Mouse (Mus musculus) forebrain, postnatal 0 days (tissue): ENCODE data around the gene Noc2l. TPM values are rescaled to one million over a fixed set of nuclear protein-coding genes. Genes with fewer than 3 reads are reported as not detected.

Experiments
- ATAC-seq: fragments of 200-750 bp; cut with Nextera tagmentation; 2 replicates; pipeline ENCODE4 v1.8.0; 2017; ENCODE audit warnings: mild to moderate bottlenecking, moderate library complexity
- DNase-seq: peaks from one replicate; pipeline ENCODE4 v3.0.0-alpha.2; 2015
- H3K27ac ChIP-seq: fragments of 300-500 bp; sonication (generic); 2 replicates; pipeline ENCODE4 v1.5.1; 2014; ENCODE audit warnings: low read depth, mild to moderate bottlenecking, antibody characterized with exemption, low read length, moderate library complexity, mixed read lengths
- H3K27me3 ChIP-seq: fragments of 300-500 bp; sonication (generic); 2 replicates; pipeline ENCODE4 v1.6.1; 2014; ENCODE audit warnings: mild to moderate bottlenecking, low read length, mixed read lengths; ENCODE audit not compliant: insufficient read depth
- H3K36me3 ChIP-seq: fragments of 300-500 bp; sonication (generic); 2 replicates; pipeline ENCODE4 v1.6.1; 2014; ENCODE audit warnings: mild to moderate bottlenecking, moderate library complexity; ENCODE audit not compliant: insufficient read depth
- H3K4me1 ChIP-seq: fragments of 300-500 bp; sonication (generic); 2 replicates; pipeline ENCODE4 v1.6.1; 2014; ENCODE audit warnings: antibody characterized with exemption; ENCODE audit not compliant: insufficient read depth
- H3K4me2 ChIP-seq: fragments of 300-500 bp; sonication (generic); 2 replicates; pipeline ENCODE4 v1.6.1; 2014; ENCODE audit warnings: low read depth, mild to moderate bottlenecking, moderate library complexity
- H3K4me3 ChIP-seq: fragments of 300-500 bp; sonication (generic); 2 replicates; pipeline ENCODE4 v1.5.1; 2014; ENCODE audit warnings: low read depth, low read length, mixed read lengths
- H3K9ac ChIP-seq: fragments of 300-500 bp; sonication (generic); 2 replicates; pipeline ENCODE4 v1.6.1; 2014; ENCODE audit warnings: mild to moderate bottlenecking
- H3K9me3 ChIP-seq: fragments of 300-500 bp; sonication (generic); 2 replicates; pipeline ENCODE4 v1.6.1; 2016; ENCODE audit warnings: low read length
- CTCF ChIP-seq: sonication (generic); IDR thresholded peaks from 2 replicates; pipeline ENCODE4 v1.5.1; 2016; ENCODE audit warnings: antibody characterized with exemption, control low read depth, low read depth
- WGBS: fragments of 180-500 bp; shearing (Covaris S2); extraction: QIAGEN DNeasy Blood & Tissue Kit; methylation state at CpG from one replicate; pipeline ENCODE4 v1.1.7; 2014; 5-methylcytosine and 5-hydroxymethylcytosine counted together
- polyA plus RNA-seq: library from polyadenylated mRNA; unstranded; fragments of >200 nt; fragmentation: Nextera tagmentation; extraction: Ambion mirVana; gene quantifications from 2 replicates; pipeline ENCODE4 v1.2.1, GENCODE M21; 2015
- total RNA-seq: library from RNA; depleted of rRNA; stranded (reverse); fragments of >200 nt; gene quantifications from 2 replicates; pipeline ENCODE4 v1.2.3, GENCODE M21; 2014

Gene Noc2l
- total and polyA plus RNA-seq, 2 experiments from 2014 or later: 52.9 to 80.7 TPM

DNA sequence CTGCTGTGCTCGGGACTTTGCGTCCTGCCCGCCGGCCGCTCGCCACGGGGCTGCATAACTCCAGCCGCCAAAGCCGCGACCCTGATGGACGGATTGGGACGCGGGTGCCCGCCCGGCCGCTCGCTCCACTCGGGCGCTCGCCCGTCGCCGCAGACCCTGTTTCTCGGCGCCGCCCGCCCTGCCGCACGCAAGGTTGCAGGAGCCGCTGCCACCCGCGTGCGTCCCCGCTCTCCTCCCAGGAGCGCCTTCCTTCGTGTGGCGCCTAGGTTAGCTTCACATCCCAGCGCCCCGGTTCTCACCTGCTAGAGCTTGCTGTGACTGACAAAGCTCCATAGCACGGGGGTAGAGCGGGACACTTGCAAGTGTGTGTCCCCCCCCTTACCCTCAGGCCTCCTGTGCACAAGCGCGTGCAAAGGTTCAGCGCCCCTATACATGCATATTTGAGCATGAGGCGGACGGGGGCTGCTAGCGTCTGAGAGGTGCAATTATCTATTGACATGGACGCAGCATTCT is 1.1 kb upstream of the Noc2l start, which contains the start of gene Plekhn1:
TSS of gene Plekhn1 (minus strand) at position 157 of the 513 bp plus-strand sequence.
- ATAC-seq (peak; percentile 62), DNase-seq (peak; percentile 84)
- Histone ChIP-seq H3K27me3 (no peaks in the 10 kb centered on the region), H3K4me1 (peaks cover 8% of the 10 kb centered on the region; the same call in 1 of the 2 replicates), H3K27ac (peak within 1 kb of the TSS; percentile 88), H3K9ac (peak within 1 kb of the TSS; percentile 79), H3K4me3 (peak within 1 kb of the TSS; percentile 89), H3K4me2 (peak within 1 kb of the TSS; percentile 87), H3K36me3 (peaks cover 54% of the 10 kb centered on the region), H3K9me3 (no peaks in the 10 kb centered on the region)
- no peak for TF ChIP-seq CTCF
- WGBS: under 1% methylated on average over 46 of the region's 48 CpGs

DNA sequence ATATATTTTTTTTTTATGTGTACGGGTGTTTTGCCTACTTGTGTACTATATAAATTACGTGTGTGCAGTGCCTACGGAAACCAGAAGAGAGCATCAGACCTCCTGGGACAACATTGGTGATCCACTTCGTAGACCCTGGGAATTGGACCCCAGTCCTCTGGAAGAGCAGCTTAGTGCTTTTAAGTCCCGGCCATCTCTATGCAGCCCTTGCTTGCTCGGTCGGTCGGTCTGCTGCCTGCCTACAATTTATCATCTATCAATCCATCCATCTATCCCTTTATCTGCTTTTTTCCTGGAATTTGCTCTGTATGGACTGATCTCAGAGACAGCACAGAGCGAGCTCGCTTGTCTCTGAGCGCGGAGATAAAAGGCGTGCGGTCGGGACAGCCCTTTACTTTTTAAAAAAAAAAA is 445 bp upstream of the Noc2l start:
- ATAC-seq (peak; percentile 70), DNase-seq (peak; percentile 84)
- Histone ChIP-seq H3K9ac (peak overlapping the region; percentile 79), H3K36me3 (peaks cover 54% of the 10 kb centered on the region), H3K4me3 (peak overlapping the region; percentile 89), H3K4me2 (peak overlapping the region; percentile 87), H3K9me3 (no peaks in the 10 kb centered on the region), H3K27me3 (no peaks in the 10 kb centered on the region), H3K27ac (peak overlapping the region; percentile 88), H3K4me1 (peaks cover 8% of the 10 kb centered on the region; the same call in 1 of the 2 replicates)
- TF ChIP-seq CTCF: peak; percentile 47
- under 1% methylated on average over 15 of the region's 15 CpGs for WGBS

DNA sequence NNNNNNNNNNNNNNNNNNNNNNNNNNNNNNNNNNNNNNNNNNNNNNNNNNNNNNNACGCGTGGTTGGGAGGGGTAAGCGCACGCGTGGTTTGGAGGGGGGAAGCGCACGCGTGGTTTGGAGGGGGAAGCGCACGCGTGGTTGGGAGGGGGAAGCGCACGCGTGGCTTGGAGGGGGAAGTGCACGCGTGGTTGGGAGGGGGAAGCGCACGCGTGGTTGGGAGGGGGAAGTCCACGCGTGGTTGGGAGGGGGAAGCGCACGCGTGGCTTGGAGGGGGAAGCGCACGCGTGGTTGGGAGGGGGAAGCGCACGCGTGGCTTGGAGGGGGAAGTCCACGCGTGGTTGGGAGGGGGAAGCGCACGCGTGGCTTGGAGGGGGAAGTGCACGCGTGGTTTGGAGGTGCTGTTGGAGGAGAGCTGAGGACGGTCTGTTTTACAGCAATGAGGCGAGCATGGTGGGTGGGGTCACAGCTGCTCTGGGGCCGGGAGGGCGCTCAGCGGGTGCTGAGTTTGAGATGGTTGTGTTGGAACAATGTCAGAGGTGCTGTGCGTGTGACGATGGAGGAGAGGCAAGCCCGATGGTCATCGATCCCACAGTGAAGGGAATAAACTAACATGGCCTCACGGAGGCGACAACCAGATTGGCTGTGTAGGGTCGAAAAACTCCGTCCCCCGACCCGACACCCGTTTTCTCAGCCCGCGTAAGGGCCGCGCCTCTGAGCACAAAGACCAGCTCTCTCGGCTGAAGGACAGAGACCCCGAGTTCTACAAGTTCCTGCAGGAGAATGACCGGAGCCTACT is 1.0 kb downstream of the Noc2l start:
- Histone ChIP-seq H3K27me3 (no peaks in the 10 kb centered on the region), H3K9me3 (no peaks in the 10 kb centered on the region), H3K36me3 (peaks cover 55% of the 10 kb centered on the region), H3K4me2 (peak overlapping the region; percentile 87), H3K4me3 (peak overlapping the region; percentile 89), H3K9ac (no peak overlapping the region), H3K27ac (no peak overlapping the region), H3K4me1 (peaks cover 8% of the 10 kb centered on the region; the same call in 1 of the 2 replicates)
- no peak for TF ChIP-seq CTCF
- ATAC-seq: no peak
- DNase-seq: no peak
- 26% methylated on average over 55 of the region's 60 CpGs for WGBS

DNA sequence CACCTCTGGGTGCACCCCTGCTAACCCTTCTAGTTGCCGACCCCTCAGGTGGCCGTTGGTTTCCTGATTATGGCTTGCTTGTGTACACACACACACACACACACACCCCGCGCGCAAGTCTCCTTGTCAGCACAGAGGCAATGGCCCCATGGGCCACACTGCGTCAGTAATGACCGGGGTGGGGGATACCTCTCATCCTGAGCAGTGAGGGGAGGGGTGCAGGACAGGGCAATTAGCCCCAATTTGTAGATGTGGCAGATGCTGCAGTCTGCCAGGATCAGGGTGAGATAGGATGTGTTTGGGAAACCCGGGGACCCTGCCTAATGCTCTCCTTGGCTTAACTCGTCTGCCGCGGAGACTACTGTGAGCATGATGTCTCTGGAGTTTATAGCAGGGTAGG is 13.8 kb downstream of the Noc2l start:
- no peak overlapping the region for H3K4me3 ChIP-seq
- ATAC-seq (0 out of 2 replicates have a peak, but pooled peaks have one; percentile 3), DNase-seq (no peak)
- H3K27me3 ChIP-seq: peaks cover 2% of the 10 kb centered on the region; the same call in 1 of the 2 replicates
- no peaks in the 10 kb centered on the region for H3K4me1 ChIP-seq
- H3K9me3 ChIP-seq: no peaks in the 10 kb centered on the region
- H3K4me2 ChIP-seq: no peak overlapping the region
- no peak overlapping the region for H3K27ac ChIP-seq
- H3K36me3 ChIP-seq: peaks cover 46% of the 10 kb centered on the region
- no peak for TF ChIP-seq CTCF
- no peak overlapping the region for H3K9ac ChIP-seq
- WGBS: 70% methylated on average over 11 of the region's 11 CpGs

DNA sequence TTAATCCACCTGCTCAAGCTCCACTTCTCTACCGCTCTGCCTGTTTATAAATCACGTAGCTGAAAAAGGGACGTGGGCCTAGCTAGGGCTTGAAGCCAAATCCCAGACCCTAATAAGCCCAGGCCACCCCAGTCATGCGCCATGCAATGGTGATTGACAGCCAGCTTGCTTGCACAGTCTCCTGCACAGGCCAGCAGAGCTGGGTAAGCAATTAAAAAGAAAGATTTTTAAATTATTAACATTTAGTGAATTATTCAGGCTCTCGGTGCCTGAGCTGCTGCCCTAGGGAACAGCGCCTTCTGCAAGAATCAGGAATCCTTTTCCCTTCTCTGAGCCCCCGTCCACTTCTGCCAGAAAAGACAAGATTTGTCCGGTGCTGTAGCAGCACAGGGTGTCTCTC is 15.3 kb downstream of the Noc2l start:
- H3K4me1 ChIP-seq: no peaks in the 10 kb centered on the region
- WGBS: 54% methylated on average over 8 of the region's 8 CpGs
- H3K9me3 ChIP-seq: no peaks in the 10 kb centered on the region
- H3K27ac ChIP-seq: no peak overlapping the region
- no peak overlapping the region for H3K9ac ChIP-seq
- H3K36me3 ChIP-seq: peaks cover 34% of the 10 kb centered on the region
- ATAC-seq (no peak), DNase-seq (no peak)
- H3K4me2 ChIP-seq: no peak overlapping the region
- peaks cover 14% of the 10 kb centered on the region for H3K27me3 ChIP-seq
- H3K4me3 ChIP-seq: no peak overlapping the region
- no peak for TF ChIP-seq CTCF

DNA sequence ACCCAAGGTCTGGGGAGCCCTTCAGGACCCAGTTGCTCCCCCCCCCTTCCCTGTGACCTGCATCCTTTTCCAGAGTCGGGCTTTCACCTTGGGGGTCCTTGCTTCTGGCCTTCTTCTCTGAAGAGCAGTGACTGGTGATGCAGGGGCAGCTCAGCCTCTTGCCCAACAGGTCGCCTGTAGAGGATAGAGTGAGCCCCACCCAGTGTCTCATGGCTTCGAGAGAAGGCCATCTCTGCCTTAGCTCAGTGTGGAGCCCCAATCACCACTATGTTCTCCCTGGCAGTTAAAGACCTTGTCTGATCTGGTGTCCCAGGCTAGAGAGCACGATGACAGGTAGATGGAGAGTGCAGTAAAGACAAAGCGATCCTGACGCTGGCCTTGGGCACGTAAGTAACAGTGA is 16.3 kb downstream of the Noc2l start:
- ATAC-seq (no peak), DNase-seq (no peak)
- Histone ChIP-seq H3K9me3 (no peaks in the 10 kb centered on the region), H3K4me2 (no peak overlapping the region), H3K27ac (no peak overlapping the region), H3K4me1 (no peaks in the 10 kb centered on the region), H3K9ac (no peak overlapping the region), H3K27me3 (peaks cover 14% of the 10 kb centered on the region), H3K36me3 (peaks cover 23% of the 10 kb centered on the region), H3K4me3 (no peak overlapping the region)
- TF ChIP-seq CTCF: no peak
- 37% methylated on average over 7 of the region's 7 CpGs for WGBS

DNA sequence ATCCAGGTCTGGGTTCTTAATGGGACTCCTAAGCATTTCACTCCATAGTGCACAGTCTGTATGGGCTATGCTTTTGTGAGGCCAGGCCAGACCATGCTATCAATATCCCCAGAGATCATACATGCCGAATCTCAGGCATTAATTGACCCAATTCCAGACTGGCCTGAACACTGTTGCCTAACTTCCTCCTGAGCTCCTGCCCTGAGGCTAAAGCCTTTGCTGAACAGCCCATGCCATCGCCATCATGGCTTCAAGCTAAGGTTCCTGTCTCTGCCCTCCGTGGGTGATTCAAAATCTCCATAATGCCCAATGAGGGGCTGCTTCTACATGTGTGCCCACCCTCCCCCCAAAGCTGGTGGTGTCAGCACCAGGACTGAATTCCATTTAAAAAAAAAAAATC is 16.8 kb downstream of the Noc2l start:
- no peak for TF ChIP-seq CTCF
- Histone ChIP-seq H3K36me3 (peaks cover 19% of the 10 kb centered on the region), H3K4me1 (no peaks in the 10 kb centered on the region), H3K4me3 (no peak overlapping the region), H3K4me2 (no peak overlapping the region), H3K27ac (no peak overlapping the region), H3K9me3 (no peaks in the 10 kb centered on the region), H3K9ac (no peak overlapping the region), H3K27me3 (peaks cover 14% of the 10 kb centered on the region)
- ATAC-seq: no peak
- DNase-seq: no peak
- WGBS: 43% methylated on average over 3 of the region's 3 CpGs
